Mouse (Mus musculus): ENCODE measurements around the gene Il17ra. TPM values are rescaled to one million over a fixed set of nuclear protein-coding genes. Genes with fewer than 3 reads are reported as not detected.

Gene Il17ra
- total RNA-seq, 2 experiments from 2014 or later = 4.0 to 4.1 TPM

GRCm38 (mm10) chr6:120505531-120505930 is 42.5 kb downstream of the Il17ra start:
- no peak for DNase-seq (ENCODE audit: low spot score in 2 of 2)

- DNase-seq (ENCODE audit: low spot score in 2 of 2) = no peak
Observed at GRCm38 (mm10) chr6:120508645-120509044, 45.6 kb downstream of the Il17ra start.

- no peak for DNase-seq (ENCODE audit: low spot score in 2 of 2)
Observed at GRCm38 (mm10) chr6:120509975-120510374, 46.9 kb downstream of the Il17ra start.

GRCm38 (mm10) chr6:120510425-120510824 is 47.4 kb downstream of the Il17ra start:
- DNase-seq (ENCODE audit: low spot score in 2 of 2) = no peak

- no peak for DNase-seq (ENCODE audit: low spot score in 2 of 2)
Observed at GRCm38 (mm10) chr6:120511212-120511611, 48.2 kb downstream of the Il17ra start.

GRCm38 (mm10) chr6:120516422-120516821 is 53.4 kb downstream of the Il17ra start:
- DNase-seq (ENCODE audit: low spot score in 2 of 2) = no peak

GRCm38 (mm10) chr6:120516879-120517278 is 53.8 kb downstream of the Il17ra start:
- DNase-seq (ENCODE audit: low spot score in 2 of 2) = no peak

- no peak for DNase-seq (ENCODE audit: low spot score in 2 of 2)
Observed at GRCm38 (mm10) chr6:120517311-120517710, 54.3 kb downstream of the Il17ra start.

- DNase-seq (ENCODE audit: low spot score in 2 of 2) = no peak
Observed at GRCm38 (mm10) chr6:120519647-120520046, 56.6 kb downstream of the Il17ra start.

GRCm38 (mm10) chr6:120524796-120525195 is 61.7 kb downstream of the Il17ra start:
- no peak for DNase-seq (ENCODE audit: low spot score in 2 of 2)

GRCm38 (mm10) chr6:120529123-120529522 is 66.1 kb downstream of the Il17ra start:
- DNase-seq (ENCODE audit: low spot score in 2 of 2) = no peak

GRCm38 (mm10) chr6:120531020-120531965 is 68.2 kb downstream of the Il17ra start, which contains the start of gene Hdhd5:
Hdhd5 (minus strand) TSS chr6:120531319.
- DNase-seq (ENCODE audit: low spot score in 2 of 2) = peak; percentile 93 to 96

GRCm38 (mm10) chr6:120532594-120532993 is 69.5 kb downstream of the Il17ra start:
- no peak for DNase-seq (ENCODE audit: low spot score in 2 of 2)

- no peak for DNase-seq (ENCODE audit: low spot score in 2 of 2)
Observed at GRCm38 (mm10) chr6:120536337-120536736, 73.3 kb downstream of the Il17ra start.

Other genes starting within 250 kb of the Il17ra start
- gene D330020A13Rik, start 168.9 kb upstream of the Il17ra start, total RNA-seq (2021) = not detected
- gene B4galnt3, start 168.7 kb upstream of the Il17ra start, total RNA-seq (2021) = 1 to 10 TPM; 1.9 to 2.2 TPM
- 10 to 100 TPM; 34.2 to 39.2 TPM for gene Kdm5a, start 99.1 kb upstream of the Il17ra start, total RNA-seq (2021)
- 1 to 10 TPM; 8.3 to 8.4 TPM for gene Ccdc77, start 98.9 kb upstream of the Il17ra start, total RNA-seq (2021)
- gene Tmem121b, start 30.6 kb downstream of the Il17ra start, total RNA-seq (2021) = 10 to 100 TPM; 38.2 to 42.5 TPM
- gene Hdhd5, start 68.1 kb downstream of the Il17ra start, total RNA-seq (2021) = 10 to 100 TPM; 34.3 to 37.2 TPM
- 1 to 10 TPM; 8.6 to 8.9 TPM for gene Cecr2, start 203.1 kb downstream of the Il17ra start, total RNA-seq (2021)